In genomic region chr4:154045837-154046236, GRCm38 (mm10) we compare ENCODE assay signal across 2 mouse cellular contexts.
TF ChIP-seq lines count a peak whose summit lies in the region.

No protein-coding gene starts in this region.

TF ChIP-seq in CH12.LX, 34 proteins besides CTCF, POLR2A, EP300 and RAD21:
- no peak for TF ChIP-seq IRF4 (IDR thresholded peaks at IDR 0.05; ENCODE audit: low read depth, low read length)
- no peak for TF ChIP-seq BHLHE40 (IDR thresholded peaks at IDR 0.05; ENCODE audit: low read depth, low read length)
- TF ChIP-seq TCF12 (IDR thresholded peaks at IDR 0.05; ENCODE audit: low read depth, low read length) = no peak
- TF ChIP-seq ZKSCAN1 (IDR thresholded peaks at IDR 0.05; ENCODE audit: borderline replicate concordance, low read depth, low read length) = no peak
- TF ChIP-seq JUND (conservative IDR thresholded peaks at IDR 0.05; ENCODE audit: low read depth, low read length) = no peak
- TF ChIP-seq SMC3 (IDR thresholded peaks at IDR 0.05; ENCODE audit: low read depth, low read length) = no peak
- no peak for TF ChIP-seq KAT2A (IDR thresholded peaks at IDR 0.05; ENCODE audit: insufficient replicate concordance, low read length)
- TF ChIP-seq USF2 (conservative IDR thresholded peaks at IDR 0.05; ENCODE audit: low read depth, low read length) = no peak
- TF ChIP-seq GABPA (IDR thresholded peaks at IDR 0.05; ENCODE audit: insufficient replicate concordance, low read depth, low read length) = no peak
- TF ChIP-seq SIN3A (IDR thresholded peaks at IDR 0.05; ENCODE audit: low read length) = no peak
- no peak for TF ChIP-seq ZNF384 (IDR thresholded peaks at IDR 0.05; ENCODE audit: low read depth, low read length)
- TF ChIP-seq HCFC1 (IDR thresholded peaks at IDR 0.05; ENCODE audit: low read depth, low read length) = no peak
- no peak for TF ChIP-seq NRF1 (IDR thresholded peaks at IDR 0.05; ENCODE audit: low read depth, low read length)
- no peak for TF ChIP-seq MXI1 (IDR thresholded peaks at IDR 0.05; ENCODE audit: low read depth, low read length)
- no peak for TF ChIP-seq CHD1 (IDR thresholded peaks at IDR 0.05; ENCODE audit: low read depth, low read length)
- no peak for TF ChIP-seq TBP (conservative IDR thresholded peaks at IDR 0.05; ENCODE audit: low read depth, low read length)

TF ChIP-seq in MEL, 35 proteins besides CTCF, POLR2A, EP300 and RAD21:
- TF ChIP-seq TBP (IDR thresholded peaks at IDR 0.05; ENCODE audit: low read depth, low read length) = no peak
